Mouse (Mus musculus) forebrain, embryonic 10.5 days (tissue): ENCODE measurements at regions not wholly inside any gene's neighbourhood (a gene's known extent, or its start where the extent isn't known, plus 50 kb on each side); places are given as distances from the start of the nearest gene placed in this dataset.

ENCODE experiments used
- DNase-seq: peaks from one replicate; pipeline ENCODE4 v3.0.0-alpha.2; 2017; ENCODE audit warnings: low spot score; ENCODE audit errors: extremely low spot score
- H3K27ac ChIP-seq: fragments of 300-500 bp; sonication (generic); 2 replicates; pipeline ENCODE4 v1.5.1; 2016; ENCODE audit warnings: mild to moderate bottlenecking
- H3K27me3 ChIP-seq: fragments of 300-500 bp; sonication (generic); 2 replicates; pipeline ENCODE4 v1.6.1; 2016; ENCODE audit warnings: mild to moderate bottlenecking; ENCODE audit not compliant: poor library complexity, severe bottlenecking
- H3K36me3 ChIP-seq: fragments of 300-500 bp; sonication (generic); replicated peaks from 2 replicates; pipeline ENCODE4 v1.6.1; 2016; ENCODE audit warnings: mild to moderate bottlenecking, moderate library complexity
- H3K4me1 ChIP-seq: fragments of 300-500 bp; sonication (generic); 2 replicates; pipeline ENCODE4 v1.6.1; 2016
- H3K4me3 ChIP-seq: fragments of 300-500 bp; sonication (generic); 2 replicates; pipeline ENCODE4 v1.5.1; 2016; ENCODE audit warnings: mild to moderate bottlenecking, moderate library complexity
- H3K9me3 ChIP-seq: fragments of 300-500 bp; sonication (generic); 2 replicates; pipeline ENCODE4 v1.6.1; 2016; ENCODE audit warnings: mild to moderate bottlenecking, moderate library complexity
- WGBS: fragments of 180-500 bp; shearing (Covaris S2); methylation state at CpG from one replicate; pipeline ENCODE4 v1.1.7; 2016; 5-methylcytosine and 5-hydroxymethylcytosine counted together

DNA sequence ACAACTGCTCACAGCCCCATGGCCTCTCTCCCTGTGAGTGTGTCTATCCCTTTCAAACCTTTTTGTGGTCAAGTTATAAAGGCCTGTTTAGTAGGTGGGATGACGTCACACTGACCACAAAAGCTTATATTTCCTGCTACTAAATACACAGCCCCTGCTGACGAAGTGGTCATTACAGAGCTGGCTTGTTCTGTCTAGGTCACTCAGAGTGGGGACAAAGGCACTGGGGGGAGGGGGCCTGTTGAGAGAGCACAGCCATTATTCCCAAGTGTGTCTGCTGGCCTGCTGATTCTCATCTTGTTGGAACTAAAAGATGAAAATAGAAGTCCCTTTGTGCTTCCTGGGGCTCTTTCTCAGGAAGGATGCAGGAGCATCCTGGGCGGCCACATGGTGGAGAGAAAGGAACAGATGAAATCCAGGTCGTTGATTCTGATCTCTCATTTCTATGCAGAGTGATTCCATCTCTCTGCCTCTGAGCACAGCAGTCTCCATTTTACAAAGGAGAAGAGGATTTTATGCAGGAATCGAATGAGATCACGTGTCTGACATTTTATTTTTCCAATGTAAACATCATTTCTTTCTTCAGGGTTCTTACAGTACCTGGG lies 255.2 kb upstream of the Tnp1 start:
- Histone ChIP-seq H3K36me3 (no peaks in the 10 kb centered on the region), H3K27ac (peak overlapping the region; percentile 84), H3K4me1 (peaks cover 28% of the 10 kb centered on the region), H3K27me3 (no peaks in the 10 kb centered on the region), H3K4me3 (no peak overlapping the region), H3K9me3 (no peaks in the 10 kb centered on the region)
- WGBS = 44% methylated on average over 6 of the region's 6 CpGs
- DNase-seq = peak; percentile 50

DNA sequence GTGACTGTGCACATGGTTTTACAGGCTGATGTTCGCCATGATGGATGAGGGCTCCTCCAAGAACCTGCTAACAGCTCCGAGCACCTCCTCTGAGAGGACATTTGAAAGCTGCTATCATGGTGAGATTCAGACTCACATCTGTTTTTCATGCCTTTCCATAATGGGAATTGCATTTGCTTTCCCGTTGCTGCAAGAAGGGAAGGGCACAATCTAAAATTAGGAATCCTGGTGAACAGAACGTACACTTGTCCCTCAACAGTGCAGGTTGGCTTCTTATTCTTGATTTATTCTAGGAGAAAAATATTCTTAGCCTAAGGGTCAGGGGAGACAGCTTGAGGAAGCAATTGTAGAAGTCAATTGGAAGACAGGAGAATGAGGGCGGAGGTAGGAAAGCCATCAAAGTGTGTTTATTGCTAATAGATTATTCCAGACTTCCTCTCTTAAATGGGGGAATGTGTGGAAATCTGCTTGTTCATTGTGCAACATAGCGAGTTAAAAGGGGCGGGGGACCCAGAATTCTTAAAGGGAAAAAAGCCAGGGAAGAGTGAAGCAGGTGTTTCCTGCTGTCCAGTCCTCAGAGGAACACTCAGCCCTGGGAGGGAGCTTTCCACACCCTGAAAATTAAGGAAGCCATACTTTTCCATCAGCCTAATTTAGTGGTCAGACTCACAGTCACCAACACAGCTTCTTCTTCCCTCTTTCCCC lies 253.5 kb upstream of the Tnp1 start:
- WGBS = 83% methylated on average over 7 of the region's 7 CpGs
- Histone ChIP-seq H3K9me3 (no peaks in the 10 kb centered on the region), H3K4me1 (peaks cover 35% of the 10 kb centered on the region), H3K27me3 (no peaks in the 10 kb centered on the region), H3K36me3 (no peaks in the 10 kb centered on the region), H3K27ac (peak overlapping the region; percentile 62; the same call in 1 of the 2 replicates), H3K4me3 (no peak overlapping the region)
- DNase-seq = no peak

DNA sequence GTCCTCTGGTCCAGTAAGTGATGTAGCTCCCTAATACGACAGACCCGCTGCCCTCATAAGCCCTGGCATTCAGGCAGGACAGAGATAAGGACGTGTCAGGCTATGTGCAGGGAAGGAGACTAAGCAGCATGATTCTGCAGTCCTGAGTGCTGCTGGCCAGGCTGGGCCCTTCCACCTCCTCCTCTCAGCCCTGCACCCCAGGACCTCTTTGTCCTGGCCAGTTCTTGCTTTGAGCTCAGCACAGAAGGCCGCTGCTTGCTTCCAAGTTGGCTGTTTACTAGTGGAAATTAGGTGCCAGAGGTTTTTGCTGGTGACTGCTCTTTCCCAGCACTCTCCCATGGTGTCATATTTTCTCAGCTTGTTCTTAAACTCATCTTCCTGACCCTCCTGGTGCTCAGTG lies 249.3 kb upstream of the Tnp1 start:
- Histone ChIP-seq H3K9me3 (no peaks in the 10 kb centered on the region), H3K4me1 (peaks cover 7% of the 10 kb centered on the region), H3K36me3 (no peaks in the 10 kb centered on the region), H3K4me3 (no peak overlapping the region), H3K27ac (peak overlapping the region; percentile 51; the same call in 1 of the 2 replicates), H3K27me3 (peaks cover 3% of the 10 kb centered on the region; the same call in 1 of the 2 replicates)
- DNase-seq = no peak
- WGBS = 60% methylated on average over 4 of the region's 4 CpGs

DNA sequence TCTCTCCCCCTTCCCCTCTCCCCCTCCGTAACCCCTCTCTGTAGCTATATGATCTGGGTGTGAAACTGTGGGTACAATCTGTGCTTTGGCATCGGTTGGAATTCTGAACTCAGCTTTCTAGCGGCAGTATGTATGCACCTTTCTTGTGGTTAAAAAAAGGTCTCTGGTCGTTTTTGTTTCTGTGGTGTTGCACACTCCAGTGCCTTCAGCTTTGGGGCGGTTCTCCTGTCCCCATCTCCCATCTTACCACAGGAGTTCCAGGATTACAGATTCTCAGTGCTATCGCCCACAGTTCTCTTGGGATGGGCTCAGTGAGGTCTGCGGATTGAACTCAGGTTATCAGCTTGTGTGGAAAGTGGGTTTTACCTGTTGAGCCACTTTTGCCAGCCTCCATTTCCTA lies 248.5 kb upstream of the Tnp1 start:
- H3K4me1 ChIP-seq = peaks cover 7% of the 10 kb centered on the region
- no peak for DNase-seq
- H3K9me3 ChIP-seq = no peaks in the 10 kb centered on the region
- H3K36me3 ChIP-seq = no peaks in the 10 kb centered on the region
- H3K27me3 ChIP-seq = peaks cover 3% of the 10 kb centered on the region; the same call in 1 of the 2 replicates
- no peak overlapping the region for H3K27ac ChIP-seq
- no peak overlapping the region for H3K4me3 ChIP-seq
- 85% methylated on average over 7 of the region's 7 CpGs for WGBS

DNA sequence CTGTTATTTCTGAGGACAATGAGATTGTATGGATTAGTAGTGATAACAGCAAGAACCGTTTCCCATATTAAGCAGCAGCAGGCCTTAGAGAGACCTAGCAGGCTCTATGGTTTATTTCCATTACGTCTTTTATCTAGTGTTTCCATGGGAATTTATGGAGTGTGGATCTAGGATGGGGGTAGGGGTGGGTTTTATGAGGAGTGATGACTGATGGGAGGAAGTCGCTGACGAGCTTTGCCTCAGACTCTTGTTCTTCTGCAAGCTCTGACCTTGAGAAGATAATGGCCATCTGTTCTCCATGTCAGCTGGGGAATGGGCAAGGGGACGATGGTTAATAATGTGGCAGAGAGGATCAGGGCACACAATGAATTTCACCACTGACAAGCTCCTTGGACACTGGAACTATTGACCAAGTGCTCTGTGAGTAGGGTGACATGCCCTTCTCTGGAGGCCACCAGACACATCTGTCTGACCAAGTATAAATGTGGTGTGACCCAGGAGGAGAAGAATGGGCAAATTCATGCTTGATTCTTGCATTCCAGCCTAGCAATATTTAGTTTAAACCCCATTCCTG lies 243.9 kb upstream of the Tnp1 start:
- WGBS = 85% methylated on average over 5 of the region's 5 CpGs
- Histone ChIP-seq H3K9me3 (no peaks in the 10 kb centered on the region), H3K36me3 (no peaks in the 10 kb centered on the region), H3K27ac (no peak overlapping the region), H3K4me1 (peaks cover 4% of the 10 kb centered on the region), H3K27me3 (peaks cover 3% of the 10 kb centered on the region; the same call in 1 of the 2 replicates), H3K4me3 (no peak overlapping the region)
- DNase-seq = no peak

DNA sequence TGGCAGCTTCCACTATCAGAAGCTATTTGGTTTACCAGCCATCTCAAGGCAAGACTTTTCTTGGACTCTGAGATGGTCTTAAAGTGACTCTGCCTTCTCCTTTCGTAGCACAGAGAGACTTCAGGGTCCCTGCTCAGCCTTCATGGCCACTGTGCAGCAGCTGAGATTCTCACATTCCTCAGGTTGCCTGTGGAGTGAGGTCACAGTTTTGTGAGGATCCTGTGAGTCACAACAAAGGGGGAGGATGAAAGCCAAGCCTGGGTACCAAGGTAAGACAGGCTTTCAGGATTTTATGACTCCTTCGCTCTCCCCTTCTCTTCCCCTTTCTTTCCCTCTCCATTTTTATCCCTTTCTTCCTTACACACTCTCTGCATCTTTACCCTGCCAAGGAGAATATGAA lies 241.6 kb upstream of the Tnp1 start:
- no peaks in the 10 kb centered on the region for H3K27me3 ChIP-seq
- H3K27ac ChIP-seq = no peak overlapping the region
- H3K4me3 ChIP-seq = no peak overlapping the region
- no peaks in the 10 kb centered on the region for H3K9me3 ChIP-seq
- no peak for DNase-seq
- no peaks in the 10 kb centered on the region for H3K36me3 ChIP-seq
- peaks cover 8% of the 10 kb centered on the region for H3K4me1 ChIP-seq
- WGBS = 88% methylated on average over 2 of the region's 2 CpGs

DNA sequence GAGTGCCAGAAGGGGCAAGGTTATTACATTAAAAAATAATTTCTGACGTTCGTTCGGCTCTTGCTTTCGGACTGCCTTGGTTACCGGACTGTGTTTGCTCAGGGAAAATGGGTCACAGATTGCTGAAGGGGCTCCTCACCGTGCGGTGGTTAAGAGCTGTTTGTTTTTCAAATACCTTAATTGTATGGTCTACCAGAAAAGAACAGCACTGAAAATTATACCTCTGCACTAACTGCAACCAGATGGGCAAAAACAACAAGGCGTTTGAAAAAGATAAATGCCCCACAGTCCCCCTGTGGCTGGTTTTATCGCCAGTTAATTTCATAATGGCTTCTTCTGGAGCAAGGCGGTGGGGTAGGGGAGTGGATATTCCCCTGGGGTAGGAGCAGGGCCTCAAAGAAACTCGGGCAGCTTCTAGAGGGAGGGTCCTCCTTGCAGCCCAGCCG lies 236.2 kb upstream of the Tnp1 start:
- H3K36me3 ChIP-seq = no peaks in the 10 kb centered on the region
- H3K4me1 ChIP-seq = peaks cover 17% of the 10 kb centered on the region; the same call in 1 of the 2 replicates
- no peak overlapping the region for H3K4me3 ChIP-seq
- WGBS = 60% methylated on average over 12 of the region's 12 CpGs
- H3K27ac ChIP-seq = no peak overlapping the region
- no peaks in the 10 kb centered on the region for H3K27me3 ChIP-seq
- no peaks in the 10 kb centered on the region for H3K9me3 ChIP-seq
- peak; percentile 23 for DNase-seq

DNA sequence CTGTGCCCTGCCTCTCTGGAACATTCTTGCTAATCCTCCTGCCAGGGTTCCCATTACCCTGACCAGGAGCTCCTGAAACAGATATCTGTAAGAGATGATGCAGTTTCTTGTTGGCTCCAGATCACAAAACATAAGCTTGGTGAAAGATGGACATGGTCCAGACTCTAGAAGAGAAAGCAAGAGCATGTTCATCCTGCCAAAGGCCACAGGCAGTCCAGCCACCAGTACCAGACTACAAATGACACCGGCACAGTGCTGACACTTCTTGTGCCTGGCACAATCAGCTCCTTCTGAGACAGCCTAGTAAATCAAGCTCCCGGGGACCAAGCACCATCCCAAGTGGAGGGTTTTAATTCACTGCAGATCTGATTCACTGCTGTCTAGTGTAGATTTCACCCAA lies 228.3 kb upstream of the Tnp1 start:
- H3K36me3 ChIP-seq = no peaks in the 10 kb centered on the region
- H3K27ac ChIP-seq = no peak overlapping the region
- H3K9me3 ChIP-seq = no peaks in the 10 kb centered on the region
- H3K27me3 ChIP-seq = no peaks in the 10 kb centered on the region
- DNase-seq = no peak
- no peak overlapping the region for H3K4me3 ChIP-seq
- no peaks in the 10 kb centered on the region for H3K4me1 ChIP-seq
- 96% methylated on average over 2 of the region's 2 CpGs for WGBS

DNA sequence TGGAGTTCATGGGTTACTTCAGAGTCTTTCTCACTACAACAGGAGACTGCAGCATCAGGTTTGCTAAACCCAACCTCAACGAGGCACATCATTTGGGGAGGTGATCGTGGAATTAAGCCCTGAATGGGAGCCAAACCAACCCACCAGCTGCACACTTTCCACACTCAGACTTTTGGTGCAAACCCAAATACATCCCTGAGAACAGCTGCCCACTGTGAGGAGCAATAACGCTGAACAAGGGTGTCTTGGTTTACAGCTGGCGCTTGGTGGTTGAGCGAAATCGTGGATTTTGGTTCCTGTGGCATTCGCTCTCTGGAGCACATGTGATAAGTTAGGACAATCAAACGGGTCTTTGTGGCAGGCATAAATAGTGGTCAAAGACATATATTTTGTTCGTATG lies 226.6 kb upstream of the Tnp1 start:
- 91% methylated on average over 9 of the region's 9 CpGs for WGBS
- Histone ChIP-seq H3K4me1 (no peaks in the 10 kb centered on the region), H3K36me3 (no peaks in the 10 kb centered on the region), H3K4me3 (no peak overlapping the region), H3K27ac (no peak overlapping the region), H3K9me3 (no peaks in the 10 kb centered on the region), H3K27me3 (no peaks in the 10 kb centered on the region)
- DNase-seq = no peak

DNA sequence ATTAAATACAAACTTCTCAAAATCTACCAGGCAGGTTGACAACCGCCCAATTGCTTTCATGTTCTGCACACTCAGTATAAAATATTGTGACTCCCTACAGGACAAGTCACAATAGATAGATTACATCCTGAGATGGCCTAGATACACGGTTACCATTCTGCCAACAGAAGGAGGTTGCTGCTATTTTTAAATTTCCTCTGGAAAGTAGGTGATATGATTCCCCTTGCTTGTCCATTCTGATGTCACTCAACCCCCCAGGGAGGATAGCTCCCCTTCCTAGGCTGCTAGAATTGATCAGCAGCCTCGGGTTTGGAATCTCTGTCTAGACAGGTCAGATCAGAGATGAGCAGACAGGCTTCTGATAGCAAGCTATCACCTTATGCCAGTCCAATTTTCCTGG lies 221.2 kb upstream of the Tnp1 start:
- Histone ChIP-seq H3K27ac (no peak overlapping the region), H3K9me3 (no peaks in the 10 kb centered on the region), H3K4me1 (no peaks in the 10 kb centered on the region), H3K27me3 (no peaks in the 10 kb centered on the region), H3K4me3 (no peak overlapping the region), H3K36me3 (no peaks in the 10 kb centered on the region)
- WGBS = 82% methylated on average over 3 of the region's 3 CpGs
- DNase-seq = no peak

DNA sequence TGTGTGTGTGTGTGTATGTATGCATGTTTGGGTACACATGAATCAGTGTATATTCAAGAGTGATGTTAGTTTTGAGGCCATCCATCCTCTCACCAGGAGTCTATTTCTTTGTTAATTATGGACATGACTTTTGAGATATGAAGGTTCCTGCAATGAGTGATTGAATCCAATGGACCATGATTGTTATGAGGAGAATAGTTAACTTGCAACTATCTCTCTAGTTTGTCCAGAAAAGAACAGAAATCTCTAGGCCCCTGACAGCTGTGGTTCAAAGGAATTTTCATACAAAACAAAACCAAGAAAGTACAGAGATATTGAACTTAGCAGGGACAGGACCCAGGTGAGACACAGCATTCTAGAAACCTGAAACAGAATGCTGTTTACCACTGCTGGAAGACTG lies 217.9 kb upstream of the Tnp1 start:
- H3K4me1 ChIP-seq = no peaks in the 10 kb centered on the region
- H3K9me3 ChIP-seq = peaks cover 17% of the 10 kb centered on the region; the same call in 1 of the 2 replicates
- no peaks in the 10 kb centered on the region for H3K36me3 ChIP-seq
- no peak overlapping the region for H3K4me3 ChIP-seq
- H3K27me3 ChIP-seq = no peaks in the 10 kb centered on the region
- no peak overlapping the region for H3K27ac ChIP-seq
- no peak for DNase-seq

DNA sequence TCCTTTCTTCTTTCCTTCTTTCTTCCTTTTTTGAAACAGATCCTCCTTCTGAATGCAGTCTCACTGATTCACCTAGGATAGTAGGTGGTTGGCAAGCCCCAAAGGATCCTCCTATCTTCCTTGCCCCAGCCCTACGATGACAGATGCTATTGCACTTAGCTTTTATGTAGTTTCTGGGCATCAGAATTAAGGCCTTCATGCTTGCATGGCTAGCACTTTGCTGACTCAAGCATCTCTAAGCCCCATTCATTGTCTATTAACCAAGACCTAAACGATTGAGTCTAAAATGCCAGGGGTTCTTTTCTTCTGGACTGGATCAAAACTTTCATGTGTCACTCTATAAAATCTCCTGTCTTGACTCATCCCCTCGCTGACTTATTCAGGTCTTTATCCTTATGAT lies 217.3 kb upstream of the Tnp1 start:
- Histone ChIP-seq H3K36me3 (no peaks in the 10 kb centered on the region), H3K9me3 (peaks cover 23% of the 10 kb centered on the region; the same call in 1 of the 2 replicates), H3K4me3 (no peak overlapping the region), H3K27me3 (no peaks in the 10 kb centered on the region), H3K27ac (no peak overlapping the region), H3K4me1 (no peaks in the 10 kb centered on the region)
- no peak for DNase-seq
- WGBS = 79% methylated on average over 3 of the region's 3 CpGs

DNA sequence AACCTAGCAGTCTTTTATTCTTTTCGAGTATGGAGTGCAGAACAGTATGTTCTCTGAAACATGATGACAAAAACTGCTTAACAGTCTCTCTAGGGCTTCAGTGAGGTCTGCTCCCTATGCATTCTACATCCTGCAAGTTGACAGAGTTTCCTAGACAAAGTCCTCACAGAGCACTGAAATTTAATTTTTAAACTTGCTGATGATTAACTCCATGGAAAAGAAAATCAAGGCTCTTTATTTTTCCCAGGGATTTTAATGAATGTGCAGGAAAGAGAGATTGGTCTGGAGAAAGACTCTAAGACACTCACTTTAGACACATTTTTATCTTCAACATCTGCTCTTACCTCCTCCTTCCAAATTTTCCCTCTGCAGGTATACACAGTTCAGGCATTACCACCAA lies 214.9 kb upstream of the Tnp1 start:
- no peak for DNase-seq
- Histone ChIP-seq H3K4me3 (no peak overlapping the region), H3K27me3 (no peaks in the 10 kb centered on the region), H3K27ac (no peak overlapping the region), H3K4me1 (no peaks in the 10 kb centered on the region), H3K9me3 (peaks cover 23% of the 10 kb centered on the region; the same call in 1 of the 2 replicates), H3K36me3 (no peaks in the 10 kb centered on the region)
- 80% methylated on average over 1 of the region's 1 CpGs for WGBS
